Mouse (Mus musculus): ENCODE measurements around the gene Ndufc2. TPM values are rescaled to one million over a fixed set of nuclear protein-coding genes. Genes with fewer than 3 reads are reported as not detected.

Ndufc2 gene
- 111 and 263 TPM in 2 replicates for polyA plus RNA-seq (2012; rRNA removed; ENCODE audit: low replicate concordance)

DNA sequence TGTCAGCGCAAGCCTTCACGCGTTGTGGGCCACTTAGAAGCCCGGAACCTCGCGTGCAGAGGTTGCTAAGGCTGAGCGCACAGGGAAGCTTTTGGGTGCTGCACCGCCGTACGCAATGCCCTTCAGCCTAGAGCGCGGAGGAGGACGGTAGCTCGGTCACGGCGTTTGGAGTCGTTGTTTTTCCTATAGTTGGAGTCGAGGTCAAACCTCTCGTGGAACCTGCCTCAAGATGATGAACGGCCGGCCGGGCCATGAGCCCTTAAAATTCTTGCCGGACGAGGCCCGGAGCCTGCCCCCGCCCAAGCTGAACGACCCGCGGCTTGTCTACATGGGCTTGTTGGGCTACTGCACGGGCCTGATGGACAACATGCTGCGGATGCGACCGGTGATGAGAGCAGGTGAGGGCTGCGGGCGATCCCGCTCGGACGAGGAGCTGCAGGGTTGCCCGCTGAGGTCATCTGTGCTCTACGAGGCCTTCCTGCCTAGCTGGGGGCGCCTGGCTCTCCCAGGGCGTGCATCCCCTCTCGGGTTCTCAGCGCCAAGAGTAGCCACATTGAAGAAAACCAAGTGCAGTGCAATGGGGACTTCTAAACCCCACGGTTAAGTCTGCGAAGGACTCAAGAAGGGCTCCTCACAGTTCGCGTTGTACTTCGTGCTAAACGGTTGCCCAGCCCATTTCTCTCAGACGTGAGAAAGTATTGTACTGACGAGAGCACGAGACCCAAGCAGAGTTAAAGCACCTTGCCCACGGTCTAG lies at the start of gene Ndufc2:
Gene Ndufc2 (plus strand): TSS at position 44 of the 756 bp plus-strand sequence.

GRCm38 (mm10) chr7:97416906-97417777 lies 17.3 kb downstream of the Ndufc2 start, which contains the start of gene Thrsp:
Gene Thrsp (minus strand): TSS chr7:97417730.

GRCm38 (mm10) chr7:97451023-97451422 lies 51.2 kb downstream of the Ndufc2 start, which contains the start of gene Kctd14:
Gene Kctd14 (plus strand): TSS chr7:97451323.

Other genes starting within 250 kb of the Ndufc2 start
- 2.9 and 5.8 TPM in 2 replicates for gene Usp35, start 68.0 kb upstream of the Ndufc2 start, polyA plus RNA-seq (2012; rRNA removed; ENCODE audit: low replicate concordance)
- gene Kctd21, start 67.7 kb upstream of the Ndufc2 start, polyA plus RNA-seq (2012; rRNA removed; ENCODE audit: low replicate concordance): 2.9 and 3.5 TPM in 2 replicates
- gene Alg8, start 28.4 kb upstream of the Ndufc2 start, polyA plus RNA-seq (2012; rRNA removed; ENCODE audit: low replicate concordance): 4.5 and 6.8 TPM in 2 replicates
- 0.93 and 18.4 TPM in 2 replicates for gene Thrsp, start 17.7 kb downstream of the Ndufc2 start, polyA plus RNA-seq (2012; rRNA removed; ENCODE audit: low replicate concordance)
- 3.8 and 4.6 TPM in 2 replicates for gene Kctd14, start 51.3 kb downstream of the Ndufc2 start, polyA plus RNA-seq (2012; rRNA removed; ENCODE audit: low replicate concordance)
- 33.7 and 46.2 TPM in 2 replicates for gene Ints4, start 81.0 kb downstream of the Ndufc2 start, polyA plus RNA-seq (2012; rRNA removed; ENCODE audit: low replicate concordance)
- gene Aamdc, start 179.5 kb downstream of the Ndufc2 start, polyA plus RNA-seq (2012; rRNA removed; ENCODE audit: low replicate concordance): 28.7 and 45.8 TPM in 2 replicates
- gene Rsf1, start 179.9 kb downstream of the Ndufc2 start, polyA plus RNA-seq (2012; rRNA removed; ENCODE audit: low replicate concordance): 0.39 and 0.49 TPM in 2 replicates